Mouse (Mus musculus): Measurements from ENCODE around the gene Osgin1. TPM values are rescaled to one million over a fixed set of nuclear protein-coding genes. Genes with fewer than 3 reads are reported as not detected.

The Osgin1 gene
- total RNA-seq, 1 experiment from 2014 or later = 37.2 TPM

GRCm38 (mm10) chr8:119438876-119439275, 5.0 kb downstream of the Osgin1 start:
- ATAC-seq (ENCODE audit: extremely low read depth, insufficient number of reproducible peaks, low FRiP score, poor library complexity, severe bottlenecking) = no peak

GRCm38 (mm10) chr8:119439424-119439823, 5.5 kb downstream of the Osgin1 start:
- ATAC-seq (ENCODE audit: extremely low read depth, insufficient number of reproducible peaks, low FRiP score, poor library complexity, severe bottlenecking) = no peak

GRCm38 (mm10) chr8:119439893-119440249, 5.9 kb downstream of the Osgin1 start:
- no peak for ATAC-seq (ENCODE audit: extremely low read depth, insufficient number of reproducible peaks, low FRiP score, poor library complexity, severe bottlenecking)

DNA sequence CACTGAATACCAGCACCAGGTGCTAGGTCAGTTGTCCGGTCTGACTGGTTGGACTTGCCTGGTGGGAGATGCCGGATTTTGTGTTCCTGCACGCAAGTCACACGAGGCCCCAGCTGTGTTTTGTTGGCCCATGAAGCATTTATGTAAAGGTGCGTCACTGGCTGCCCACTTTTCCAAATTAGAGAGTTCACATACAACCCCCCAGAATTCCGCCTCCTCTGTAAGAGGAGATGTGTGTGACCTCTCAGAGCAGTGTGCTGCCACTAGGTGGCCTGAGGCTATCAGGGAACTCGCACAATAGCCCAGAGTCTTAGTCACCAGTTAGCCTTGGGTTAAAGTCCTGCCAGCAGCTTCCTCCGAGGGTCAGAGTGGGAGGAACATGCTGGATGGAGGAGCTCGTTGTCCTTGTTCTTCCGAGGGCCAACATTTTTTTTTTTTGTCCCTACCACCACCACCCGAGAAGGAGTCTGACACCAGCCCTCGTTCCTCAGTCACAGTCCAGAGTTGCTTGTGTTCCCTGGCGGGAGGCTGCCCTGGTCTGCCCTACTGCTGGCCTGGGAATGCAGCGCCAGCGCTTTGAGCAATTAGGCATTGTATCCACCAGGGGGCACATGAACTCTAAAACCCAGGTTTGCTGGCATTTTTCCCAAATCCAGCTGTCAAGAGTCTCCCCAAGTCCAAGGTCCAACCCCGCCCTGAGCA, 6.5 kb downstream of the Osgin1 start:
- ATAC-seq (ENCODE audit: extremely low read depth, insufficient number of reproducible peaks, low FRiP score, poor library complexity, severe bottlenecking) = no peak

GRCm38 (mm10) chr8:119440952-119441270, 7.0 kb downstream of the Osgin1 start:
- no peak for ATAC-seq (ENCODE audit: extremely low read depth, insufficient number of reproducible peaks, low FRiP score, poor library complexity, severe bottlenecking)

GRCm38 (mm10) chr8:119442013-119442412, 8.1 kb downstream of the Osgin1 start:
- no peak for ATAC-seq (ENCODE audit: extremely low read depth, insufficient number of reproducible peaks, low FRiP score, poor library complexity, severe bottlenecking)

- ATAC-seq (ENCODE audit: extremely low read depth, insufficient number of reproducible peaks, low FRiP score, poor library complexity, severe bottlenecking) = no peak
These were observed 9.0 kb downstream of the Osgin1 start for GRCm38 (mm10) chr8:119442970-119443369.

DNA sequence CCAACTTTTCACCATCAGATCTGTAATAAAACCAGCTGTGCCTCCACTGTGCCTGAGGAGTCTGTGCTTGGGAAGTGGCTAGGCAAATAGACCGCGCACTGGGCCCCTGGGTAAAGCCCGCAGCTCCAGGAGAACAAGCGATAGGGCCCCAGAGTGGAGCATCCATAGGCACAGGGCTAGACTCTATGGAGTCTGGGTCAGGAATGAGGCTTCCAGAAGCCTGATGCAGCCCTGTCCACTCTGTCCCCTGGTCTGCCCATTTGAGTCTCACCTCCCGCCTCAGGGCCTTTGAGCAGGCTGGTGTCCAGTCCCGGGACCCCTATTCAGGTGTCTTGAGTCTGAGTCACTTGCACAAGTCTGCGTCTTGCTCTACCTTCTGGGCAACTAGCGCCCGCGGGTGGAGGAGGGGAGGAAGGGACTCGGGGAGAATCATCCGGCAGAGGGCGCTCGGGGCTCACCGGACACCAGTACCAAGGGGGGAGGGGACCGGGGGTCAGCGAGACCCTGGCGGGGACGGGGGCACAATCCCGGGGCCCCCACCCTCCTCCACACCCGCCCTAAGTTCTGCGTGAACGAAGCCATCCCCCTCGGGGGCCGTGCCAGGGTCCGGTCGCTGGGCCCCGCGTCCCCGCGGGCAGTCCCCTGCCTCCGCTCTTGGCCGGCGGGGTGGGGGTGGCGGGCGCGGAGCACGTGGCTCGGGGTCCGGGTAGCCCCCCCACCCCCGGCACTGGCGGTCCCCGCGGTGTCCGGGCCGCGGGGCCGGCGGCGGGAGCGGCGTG, 12.5 kb downstream of the Osgin1 start, which contains the start of gene Necab2:
TSS of gene Necab2 (plus strand) at position 509 of the 779 bp plus-strand sequence.
- ATAC-seq (ENCODE audit: extremely low read depth, insufficient number of reproducible peaks, low FRiP score, poor library complexity, severe bottlenecking) = peak; percentile 23; the same call in 1 of the 2 replicates

GRCm38 (mm10) chr8:119446990-119447780, 13.3 kb downstream of the Osgin1 start:
- no peak for ATAC-seq (ENCODE audit: extremely low read depth, insufficient number of reproducible peaks, low FRiP score, poor library complexity, severe bottlenecking)

DNA sequence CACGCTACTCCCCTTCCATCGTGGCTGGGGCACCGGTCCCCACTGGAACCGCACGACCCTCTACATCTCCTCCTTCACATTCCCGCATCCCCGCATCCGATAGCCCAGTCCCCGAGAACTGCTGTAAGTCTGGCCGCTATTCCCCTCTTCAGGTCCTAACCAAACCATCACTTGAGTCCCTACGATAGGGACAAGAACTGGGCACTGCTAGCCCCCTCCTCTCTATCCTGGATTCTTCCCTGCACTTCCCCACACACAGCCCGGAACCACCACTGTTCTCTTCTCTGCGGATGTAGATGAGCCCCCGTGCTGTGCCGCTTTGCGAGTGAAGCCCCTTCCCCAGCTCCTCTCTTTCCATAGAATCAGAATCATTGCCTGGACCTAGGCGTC, 13.9 kb downstream of the Osgin1 start:
- ATAC-seq (ENCODE audit: extremely low read depth, insufficient number of reproducible peaks, low FRiP score, poor library complexity, severe bottlenecking) = no peak

DNA sequence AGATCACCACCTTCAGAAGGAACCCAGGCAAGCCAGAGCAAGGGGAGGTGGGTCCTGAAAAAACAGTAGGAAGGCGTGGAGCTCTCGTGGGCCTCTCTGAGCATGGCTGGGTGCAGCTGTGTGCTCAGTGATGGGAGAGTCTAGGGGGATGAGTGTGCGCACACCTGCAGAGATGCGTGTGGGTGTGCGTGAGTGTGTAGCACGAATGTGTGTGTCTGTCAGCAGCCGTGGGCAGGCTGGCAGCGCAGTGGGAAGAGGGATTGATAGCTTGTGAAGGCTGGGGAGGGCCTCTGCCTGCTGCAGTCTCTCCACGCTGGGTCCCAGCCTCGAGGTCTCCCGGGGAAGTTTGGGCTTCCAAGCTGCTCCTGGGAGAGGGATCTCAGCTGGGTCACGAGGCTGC, 15.7 kb downstream of the Osgin1 start:
- ATAC-seq (ENCODE audit: extremely low read depth, insufficient number of reproducible peaks, low FRiP score, poor library complexity, severe bottlenecking) = no peak

DNA sequence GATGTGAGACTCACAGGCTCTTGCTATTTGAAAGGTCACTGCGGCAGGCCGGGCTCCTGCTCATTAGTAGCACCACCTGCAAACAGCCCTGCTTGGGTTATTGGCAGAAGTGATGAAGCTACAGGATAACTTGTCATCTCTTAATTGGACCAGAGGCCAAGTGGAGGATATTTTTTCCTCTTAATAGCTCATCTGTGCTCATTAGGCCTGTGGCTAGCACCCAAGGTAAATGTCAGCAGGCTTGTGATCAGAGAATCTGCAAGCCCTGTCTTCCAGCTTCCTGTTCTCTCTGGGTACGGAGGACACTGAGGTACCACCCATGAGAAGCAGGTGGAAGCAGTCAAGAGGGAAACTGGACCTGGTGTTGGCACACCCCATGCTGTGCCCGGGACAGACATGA, 17.2 kb downstream of the Osgin1 start:
- no peak for ATAC-seq (ENCODE audit: extremely low read depth, insufficient number of reproducible peaks, low FRiP score, poor library complexity, severe bottlenecking)

- no peak for ATAC-seq (ENCODE audit: extremely low read depth, insufficient number of reproducible peaks, low FRiP score, poor library complexity, severe bottlenecking)
These were observed 19.0 kb downstream of the Osgin1 start for GRCm38 (mm10) chr8:119452919-119453318.

DNA sequence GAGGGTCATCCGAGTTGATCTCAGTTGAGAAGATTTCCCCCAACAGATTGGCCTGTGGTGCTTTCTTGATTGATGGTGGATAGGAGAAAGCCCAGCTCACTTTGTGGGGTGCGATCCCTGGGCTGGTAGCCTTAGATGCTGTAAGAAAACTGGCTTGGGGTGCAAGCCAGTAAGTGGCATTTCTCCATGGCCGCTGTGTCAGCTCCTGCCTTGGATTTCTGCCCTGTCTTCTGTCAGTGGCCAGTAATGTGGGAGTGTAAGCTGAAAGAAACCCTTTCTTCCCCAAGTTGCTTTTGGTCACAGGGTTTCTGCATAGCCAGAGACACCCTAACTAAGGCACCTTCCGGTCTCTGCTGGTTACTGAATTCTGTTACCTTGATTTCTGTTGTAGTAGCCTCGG, 22.1 kb downstream of the Osgin1 start:
- ATAC-seq (ENCODE audit: extremely low read depth, insufficient number of reproducible peaks, low FRiP score, poor library complexity, severe bottlenecking) = no peak

DNA sequence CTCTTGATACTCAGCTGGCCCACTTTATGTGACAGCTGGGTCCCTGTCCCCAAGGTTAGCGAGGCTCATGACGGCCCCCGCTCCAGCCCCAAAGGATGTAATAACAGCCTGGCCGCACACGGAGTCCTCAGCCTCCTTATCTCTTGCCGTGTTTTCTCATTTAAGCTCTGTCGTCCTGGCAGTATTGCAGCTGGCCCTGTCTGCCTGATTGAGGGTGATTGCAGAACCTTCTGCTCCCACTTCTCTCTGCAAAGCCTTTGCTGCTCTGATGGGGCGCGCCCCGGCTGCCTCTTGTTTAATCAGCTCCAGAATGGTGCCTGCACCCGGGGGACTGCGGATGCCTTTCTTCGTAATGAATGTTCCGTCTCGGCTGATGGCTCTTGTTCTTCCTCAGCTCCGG, 25.8 kb downstream of the Osgin1 start:
- no peak for ATAC-seq (ENCODE audit: extremely low read depth, insufficient number of reproducible peaks, low FRiP score, poor library complexity, severe bottlenecking)

- no peak for ATAC-seq (ENCODE audit: extremely low read depth, insufficient number of reproducible peaks, low FRiP score, poor library complexity, severe bottlenecking)
These were observed 27.4 kb downstream of the Osgin1 start for GRCm38 (mm10) chr8:119461356-119461755.

DNA sequence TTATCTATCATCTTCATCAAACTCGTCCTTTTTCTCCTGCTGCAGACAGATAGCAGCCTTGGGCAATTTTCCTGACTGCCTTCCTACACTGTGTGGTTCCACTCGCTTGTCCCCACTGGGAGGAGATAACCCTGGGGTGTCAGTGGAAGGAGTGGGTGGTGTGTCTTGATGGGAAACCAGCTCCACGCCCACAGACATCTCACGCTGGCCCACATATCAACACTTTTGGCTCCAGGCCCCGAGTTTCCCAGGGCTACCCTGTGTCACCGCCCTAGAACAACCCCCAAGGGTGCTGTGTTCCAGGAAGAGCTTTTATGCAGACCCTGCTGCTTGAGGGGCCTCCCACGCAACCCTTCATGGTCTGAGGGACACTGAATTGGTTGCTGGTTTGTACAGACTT, 29.8 kb downstream of the Osgin1 start:
- ATAC-seq (ENCODE audit: extremely low read depth, insufficient number of reproducible peaks, low FRiP score, poor library complexity, severe bottlenecking) = no peak

DNA sequence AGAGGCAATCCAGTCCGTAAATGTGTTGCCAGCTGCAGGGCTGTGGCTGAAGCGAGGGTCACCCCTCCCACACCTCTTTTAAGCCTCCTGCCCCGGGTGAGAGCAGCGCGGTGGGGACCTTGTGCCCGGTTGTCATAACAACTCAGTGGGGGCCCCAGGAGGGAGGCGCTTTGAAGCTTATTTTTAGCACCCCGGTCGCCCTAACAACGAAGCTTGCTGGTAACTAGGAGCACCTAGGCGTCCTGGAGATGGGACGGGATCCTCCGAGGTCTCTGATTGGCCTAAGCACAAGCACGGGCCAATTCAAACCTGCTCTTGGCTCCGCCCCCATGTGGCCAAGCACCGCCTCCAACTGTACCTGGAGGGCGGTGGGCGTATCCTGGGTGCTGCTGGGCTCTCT, 32.2 kb downstream of the Osgin1 start:
- ATAC-seq (ENCODE audit: extremely low read depth, insufficient number of reproducible peaks, low FRiP score, poor library complexity, severe bottlenecking) = no peak

DNA sequence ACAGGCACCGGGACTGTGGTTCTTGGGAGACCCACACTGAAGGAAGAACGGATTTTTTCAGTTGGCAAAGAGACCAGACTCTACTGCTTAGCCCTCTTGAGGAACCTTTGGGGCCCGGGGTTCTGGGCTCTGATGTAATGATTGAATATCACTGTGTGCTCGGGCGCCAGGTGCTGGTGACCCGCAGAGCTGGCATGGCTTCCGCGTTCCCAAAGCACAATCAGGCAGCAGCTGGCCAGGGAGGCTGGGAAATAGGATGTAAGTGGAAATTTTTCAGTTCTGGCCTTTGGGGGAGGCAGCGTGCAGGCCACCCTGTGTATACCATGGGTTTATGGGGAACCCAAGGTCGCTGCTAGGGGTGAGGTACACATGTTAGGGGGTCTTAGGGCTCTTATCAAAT, 32.9 kb downstream of the Osgin1 start:
- no peak for ATAC-seq (ENCODE audit: extremely low read depth, insufficient number of reproducible peaks, low FRiP score, poor library complexity, severe bottlenecking)

DNA sequence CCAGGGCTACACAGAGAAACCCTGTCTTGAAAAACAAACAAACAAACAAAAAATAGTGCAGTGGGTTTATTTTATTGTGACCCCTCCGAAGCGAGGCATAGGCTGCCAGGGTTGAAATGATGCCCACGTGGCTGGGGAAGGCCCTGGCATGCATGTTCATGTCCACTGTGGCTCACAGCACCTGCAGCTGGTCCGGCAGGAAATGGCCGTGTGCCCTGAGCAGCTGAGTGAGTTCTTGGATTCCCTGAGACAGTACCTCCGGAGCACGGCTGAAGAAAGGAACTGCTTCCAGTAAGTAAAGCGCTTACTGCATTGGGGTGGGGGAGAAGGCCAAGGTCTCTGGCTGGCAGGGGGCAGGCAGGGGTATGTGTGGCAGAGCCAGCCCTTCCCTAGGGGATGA, 34.2 kb downstream of the Osgin1 start:
- no peak for ATAC-seq (ENCODE audit: extremely low read depth, insufficient number of reproducible peaks, low FRiP score, poor library complexity, severe bottlenecking)
